Mouse (Mus musculus): ENCODE results near the gene Wdsub1.
A peak's percentile ranks its signal among the peaks of the same experiment; 100 is the strongest.

The Wdsub1 gene

DNA sequence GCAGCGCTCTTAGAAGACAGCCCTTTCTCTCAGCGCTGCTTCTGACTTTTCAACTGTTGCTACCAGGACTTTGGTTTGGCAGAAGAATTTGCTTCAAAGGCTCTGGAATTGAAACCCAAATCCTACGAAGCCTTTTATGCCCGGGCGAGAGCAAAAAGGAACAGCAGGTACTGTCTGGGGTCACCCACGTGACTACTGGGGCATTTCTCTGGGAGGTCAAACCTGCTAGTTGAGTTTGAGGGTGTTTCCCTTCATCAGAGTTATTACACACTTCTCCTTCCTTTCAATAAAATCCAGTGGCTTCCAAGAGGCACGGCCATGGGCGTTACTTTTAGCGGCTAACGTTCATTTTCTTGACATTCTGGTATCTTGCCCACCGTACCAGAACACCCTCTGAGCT, 40.4 kb downstream of the Wdsub1 start:
- no peak for DNase-seq (ENCODE audit: low spot score)

DNA sequence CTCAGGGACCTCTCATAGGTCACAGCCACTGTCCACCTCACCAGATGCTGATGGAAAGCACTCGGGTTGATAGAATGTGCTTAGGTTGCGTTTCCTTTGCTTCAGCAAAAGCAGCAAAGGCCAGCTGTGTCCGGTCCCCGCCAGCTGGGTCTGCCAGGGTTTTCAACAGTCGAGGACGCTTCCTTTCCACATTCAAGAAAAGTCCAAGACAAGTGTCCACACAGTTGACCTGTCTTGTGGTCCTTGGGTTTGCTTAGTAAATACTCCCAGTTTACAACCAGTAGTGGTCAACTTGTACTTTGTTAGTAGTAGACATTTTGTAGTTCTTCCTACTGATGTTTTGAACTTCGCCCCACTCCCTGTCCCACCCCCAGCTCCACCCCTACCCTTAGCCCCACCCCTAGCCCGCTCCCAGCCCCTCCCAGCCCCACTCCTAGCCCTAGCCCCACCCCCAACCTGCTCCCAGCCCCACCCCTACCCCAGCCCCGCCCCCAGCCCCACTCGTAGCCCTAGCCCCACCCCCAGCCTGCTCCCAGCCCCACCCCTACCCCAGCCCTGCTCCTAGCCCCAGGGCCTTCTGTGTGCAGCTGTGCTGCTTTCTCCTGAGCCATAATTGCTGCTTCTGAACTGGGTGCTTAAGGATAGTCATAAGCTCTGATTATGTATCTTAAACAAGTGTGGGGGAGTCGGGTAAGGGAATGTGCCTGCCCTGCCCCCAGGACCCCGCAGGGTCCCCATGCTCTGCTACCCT, 41.0 kb downstream of the Wdsub1 start:
- DNase-seq (ENCODE audit: low spot score): no peak

GRCm38 (mm10) chr2:59840191-59840590, 42.2 kb downstream of the Wdsub1 start:
- DNase-seq (ENCODE audit: low spot score): no peak

DNA sequence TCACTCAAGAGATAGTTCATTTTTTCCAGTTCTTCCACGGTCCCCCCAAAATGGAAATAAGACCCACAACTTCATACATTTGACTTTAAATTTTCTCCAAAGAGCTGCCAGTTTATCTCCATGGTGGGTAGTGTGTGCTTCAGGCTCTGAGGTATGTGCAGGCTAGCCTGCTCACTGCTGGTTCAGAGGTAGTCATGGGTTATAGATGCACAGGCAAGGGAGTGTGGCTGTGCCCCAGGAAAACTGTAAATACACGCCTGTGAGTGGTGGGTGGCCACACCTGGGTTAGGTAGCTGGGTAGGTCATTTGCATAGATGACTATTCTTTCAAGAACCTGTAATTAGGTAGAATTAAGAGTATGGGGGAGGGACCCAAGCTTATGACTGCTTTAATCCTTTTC, 42.6 kb downstream of the Wdsub1 start:
- DNase-seq (ENCODE audit: low spot score): no peak

- DNase-seq (ENCODE audit: low spot score): no peak
Observed at GRCm38 (mm10) chr2:59838825-59839224, 43.6 kb downstream of the Wdsub1 start.

DNA sequence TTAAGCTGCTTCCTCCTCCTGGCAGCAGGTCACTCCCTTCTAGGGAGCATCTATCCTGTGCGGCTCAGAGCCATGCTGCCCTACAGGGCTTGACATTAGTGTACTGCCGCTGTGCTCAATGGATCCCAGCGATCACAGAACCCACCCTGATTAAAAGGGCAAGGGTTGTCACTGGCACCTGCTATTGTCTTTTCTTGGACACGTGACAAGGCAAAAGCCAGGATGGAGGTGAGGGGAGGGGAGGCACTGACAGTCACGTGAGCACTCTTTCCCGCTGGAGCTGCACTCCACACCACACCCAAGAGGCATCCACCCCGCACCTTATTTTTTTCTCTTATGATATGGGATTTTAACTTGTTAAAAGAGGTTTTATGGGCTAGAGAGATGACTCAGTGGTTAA, 50.6 kb downstream of the Wdsub1 start:
- DNase-seq (ENCODE audit: low spot score): no peak

GRCm38 (mm10) chr2:59830940-59831339, 51.5 kb downstream of the Wdsub1 start:
- no peak for DNase-seq (ENCODE audit: low spot score)

- DNase-seq (ENCODE audit: low spot score): no peak
Observed at GRCm38 (mm10) chr2:59830151-59830550, 52.2 kb downstream of the Wdsub1 start.

- no peak for DNase-seq (ENCODE audit: low spot score)
Observed at GRCm38 (mm10) chr2:59829718-59830117, 52.7 kb downstream of the Wdsub1 start.

- DNase-seq (ENCODE audit: low spot score): no peak
Observed at GRCm38 (mm10) chr2:59828777-59829508, 53.4 kb downstream of the Wdsub1 start.

DNA sequence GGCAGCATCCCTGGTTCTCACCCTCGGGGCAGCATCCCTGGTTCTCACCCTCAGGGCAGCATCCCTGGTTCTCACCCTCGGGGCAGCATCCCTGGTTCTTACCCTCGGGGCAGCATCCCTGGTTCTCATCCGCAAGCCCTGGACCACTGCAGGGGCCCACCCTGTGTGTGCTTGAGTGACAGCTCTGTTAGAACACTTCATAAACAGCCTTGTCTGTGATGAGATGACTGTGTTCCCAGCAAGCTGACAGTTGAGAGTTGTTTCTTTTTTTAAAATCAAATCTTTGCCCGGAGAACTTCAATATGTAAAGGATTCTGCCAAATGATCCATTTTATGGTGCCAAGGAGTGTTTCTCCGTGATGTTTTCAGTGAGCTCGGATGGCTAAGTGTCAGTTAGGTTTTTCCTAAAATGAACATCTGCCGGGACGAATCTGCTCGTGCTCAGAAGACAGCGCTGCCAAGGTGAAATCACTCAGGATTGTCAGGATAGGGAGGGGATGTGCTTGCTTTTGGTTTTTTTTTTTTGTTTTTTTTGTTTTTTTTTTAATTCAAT, 54.2 kb downstream of the Wdsub1 start:
- no peak for DNase-seq (ENCODE audit: low spot score)

- no peak for DNase-seq (ENCODE audit: low spot score)
Observed at GRCm38 (mm10) chr2:59825380-59825779, 57.0 kb downstream of the Wdsub1 start.

- peak; percentile 44 for DNase-seq (ENCODE audit: low spot score)
Observed at GRCm38 (mm10) chr2:59824289-59824688, 58.1 kb downstream of the Wdsub1 start.

DNA sequence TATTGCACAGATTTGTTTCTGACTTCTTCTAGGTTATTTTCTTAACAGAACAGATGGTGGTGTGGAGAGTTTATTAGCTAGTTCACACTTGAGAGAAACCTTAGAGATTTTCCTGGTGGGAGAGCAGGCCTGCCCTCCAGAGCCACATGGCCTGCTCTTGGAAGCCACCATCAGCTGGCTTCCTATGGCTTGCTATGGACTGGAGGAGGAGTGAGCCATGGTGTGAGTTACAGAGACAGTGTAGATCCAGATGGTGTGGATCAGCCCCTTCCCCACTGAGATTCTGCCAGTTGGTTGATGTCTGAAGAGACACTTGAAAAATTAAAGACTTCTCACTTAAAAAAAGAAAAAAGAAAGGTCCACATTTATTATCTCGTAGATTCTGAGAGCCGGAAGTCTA, 61.3 kb downstream of the Wdsub1 start:
- no peak for DNase-seq (ENCODE audit: low spot score)

- no peak for DNase-seq (ENCODE audit: low spot score)
Observed at GRCm38 (mm10) chr2:59820088-59820487, 62.3 kb downstream of the Wdsub1 start.

DNA sequence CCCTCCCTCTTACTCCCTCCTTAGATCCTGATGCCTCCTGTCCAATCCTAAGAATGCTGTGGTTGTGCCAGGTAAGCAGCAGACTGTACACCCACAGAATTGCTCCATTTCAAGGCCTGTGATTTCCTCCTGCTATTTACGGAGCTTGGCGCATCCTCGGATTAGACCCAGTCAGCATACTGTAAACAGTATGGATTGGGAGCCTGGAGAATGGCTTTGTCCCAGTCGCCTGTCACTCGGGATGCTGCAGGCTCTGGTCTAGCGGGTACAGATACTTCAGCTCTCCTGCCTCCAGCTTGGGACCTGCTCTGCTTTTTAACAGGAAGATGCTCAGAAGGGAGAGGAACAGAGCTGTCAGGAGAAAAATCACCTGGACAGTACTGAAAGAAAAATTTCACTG, 63.0 kb downstream of the Wdsub1 start:
- DNase-seq (ENCODE audit: low spot score): no peak

- no peak for DNase-seq (ENCODE audit: low spot score)
Observed at GRCm38 (mm10) chr2:59818663-59819062, 63.7 kb downstream of the Wdsub1 start.

DNA sequence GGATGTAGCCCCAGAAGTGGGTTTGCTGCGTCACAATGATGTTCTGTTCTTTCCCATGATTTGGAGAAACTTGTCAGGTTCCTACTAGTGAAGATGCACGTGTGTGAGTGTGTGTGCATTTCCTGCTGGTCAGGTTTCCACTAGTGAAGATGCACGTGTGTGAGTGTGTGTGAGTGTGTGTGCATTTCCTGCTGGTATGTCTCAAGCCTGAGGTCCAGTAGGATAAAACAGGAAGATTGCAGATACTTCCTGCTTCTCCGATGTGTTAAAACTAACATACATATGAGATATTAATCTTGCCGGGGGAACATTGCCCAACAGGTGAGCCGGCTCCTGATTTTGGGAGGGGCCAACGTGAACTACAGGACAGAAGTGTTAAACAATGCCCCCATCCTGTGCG, 67.4 kb downstream of the Wdsub1 start:
- DNase-seq (ENCODE audit: low spot score): no peak

- no peak for DNase-seq (ENCODE audit: low spot score)
Observed at GRCm38 (mm10) chr2:59813457-59813856, 68.9 kb downstream of the Wdsub1 start.

- no peak for DNase-seq (ENCODE audit: low spot score)
Observed at GRCm38 (mm10) chr2:59812641-59813040, 69.8 kb downstream of the Wdsub1 start.

GRCm38 (mm10) chr2:59811247-59811646, 71.1 kb downstream of the Wdsub1 start:
- DNase-seq (ENCODE audit: low spot score): no peak

DNA sequence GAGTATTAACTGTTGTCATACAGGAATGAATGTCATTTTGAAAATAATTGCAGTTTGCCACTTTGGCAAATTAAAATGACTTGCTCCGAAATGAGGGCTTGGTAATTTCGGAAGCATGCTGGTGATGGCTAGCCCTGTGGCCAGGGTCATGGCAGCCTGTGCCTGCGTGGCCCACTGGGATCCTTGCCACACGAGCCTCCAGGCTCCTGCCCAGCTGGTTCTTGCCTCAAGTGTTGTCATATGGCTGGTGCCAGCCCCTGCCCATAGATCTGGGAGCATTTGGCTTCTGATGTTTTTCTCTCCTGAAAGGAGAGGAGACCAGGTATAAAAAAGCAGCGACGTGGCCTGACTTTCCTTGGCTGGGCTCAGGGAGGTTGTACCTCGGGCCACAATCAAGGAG, 72.4 kb downstream of the Wdsub1 start:
- peak; percentile 45 for DNase-seq (ENCODE audit: low spot score)

DNA sequence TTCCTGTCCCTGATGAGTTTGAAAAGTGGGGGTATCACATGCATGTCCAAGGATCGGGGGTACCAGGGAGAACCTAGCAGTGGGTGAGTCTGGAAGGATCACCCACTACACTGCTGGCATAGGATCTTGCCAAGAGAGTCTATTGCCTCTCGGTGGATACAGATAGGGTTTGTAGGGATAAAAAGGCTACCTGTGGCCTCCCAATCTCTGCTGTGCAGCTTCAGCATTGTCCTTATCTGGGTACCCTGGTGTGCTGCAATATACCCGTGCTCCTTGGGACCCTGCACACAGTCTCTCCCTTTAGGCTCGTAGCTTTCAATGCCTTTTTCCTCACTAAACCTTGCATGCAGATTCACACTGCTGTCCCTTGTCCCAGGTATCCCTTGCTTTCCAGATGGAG, 73.8 kb downstream of the Wdsub1 start:
- no peak for DNase-seq (ENCODE audit: low spot score)
